Mouse (Mus musculus): ENCODE measurements around the gene Usp16. TPM values are rescaled to one million over a fixed set of nuclear protein-coding genes. Genes with fewer than 3 reads are reported as not detected.

The Usp16 gene
- total and polyA plus RNA-seq, 2 experiments: 9.0 to 47.7 TPM

GRCm38 (mm10) chr16:87527553-87528249 lies 73.2 kb downstream of the Usp16 start:
- DNase-seq (ENCODE audit: extremely low read depth, low read depth, low spot score): no peak
- Histone ChIP-seq H3K9ac (ENCODE audit: low read depth, low read length) (no peak overlapping the region), H3K79me2 (ENCODE audit: control insufficient read depth, insufficient read depth, low read length) (no peaks in the 10 kb centered on the region), H3K4me1 (ENCODE audit: control insufficient read depth, insufficient read depth, low read length) (peaks cover 8% of the 10 kb centered on the region), H3K36me3 (ENCODE audit: control insufficient read depth, insufficient read depth, low read length) (no peaks in the 10 kb centered on the region), H3K27ac (replicated peaks; ENCODE audit: insufficient read depth, low read depth, low read length) (no peak overlapping the region), H3K27me3 (ENCODE audit: control insufficient read depth, insufficient read depth, low read length) (no peaks in the 10 kb centered on the region), H3K4me3 (ENCODE audit: insufficient read depth, low read depth, low read length) (no peak overlapping the region)
- WGBS: 82% methylated on average over 8 of the region's 8 CpGs
- no peak for TF ChIP-seq POLR2A (IDR thresholded peaks at IDR 0.05; ENCODE audit: extremely low read depth, insufficient read depth, low read length)
- no peak for TF ChIP-seq CTCF (IDR thresholded peaks at IDR 0.05; ENCODE audit: low read depth, low read length)

GRCm38 (mm10) chr16:87528755-87529154 lies 74.3 kb downstream of the Usp16 start:
- 80% methylated on average over 10 of the region's 10 CpGs for WGBS
- H3K27ac ChIP-seq (replicated peaks; ENCODE audit: insufficient read depth, low read depth, low read length): no peak overlapping the region
- TF ChIP-seq POLR2A (IDR thresholded peaks at IDR 0.05; ENCODE audit: extremely low read depth, insufficient read depth, low read length) (no peak), CTCF (IDR thresholded peaks at IDR 0.05; ENCODE audit: low read depth, low read length) (no peak)
- H3K36me3 ChIP-seq (ENCODE audit: control insufficient read depth, insufficient read depth, low read length): no peaks in the 10 kb centered on the region
- no peaks in the 10 kb centered on the region for H3K27me3 ChIP-seq (ENCODE audit: control insufficient read depth, insufficient read depth, low read length)
- H3K79me2 ChIP-seq (ENCODE audit: control insufficient read depth, insufficient read depth, low read length): no peaks in the 10 kb centered on the region
- no peak for DNase-seq (ENCODE audit: extremely low read depth, low read depth, low spot score)
- peaks cover 8% of the 10 kb centered on the region for H3K4me1 ChIP-seq (ENCODE audit: control insufficient read depth, insufficient read depth, low read length)
- no peak overlapping the region for H3K9ac ChIP-seq (ENCODE audit: low read depth, low read length)
- H3K4me3 ChIP-seq (ENCODE audit: insufficient read depth, low read depth, low read length): no peak overlapping the region

Other genes with a start within 250 kb of the Usp16 start
- gene N6amt1, start 100.5 kb upstream of the Usp16 start, total RNA-seq (2014; rRNA removed): 7.9 and 9.1 TPM in 2 replicates
- 4.0 and 4.9 TPM in 2 replicates for gene N6amt1, start 100.5 kb upstream of the Usp16 start, polyA plus RNA-seq (2012; rRNA removed)
- gene Ltn1, start 22.1 kb upstream of the Usp16 start, total RNA-seq (2014; rRNA removed): 18.9 TPM in 2 replicates
- gene Ltn1, start 22.1 kb upstream of the Usp16 start, polyA plus RNA-seq (2012; rRNA removed): 2.9 and 3.0 TPM in 2 replicates
- 7.7 and 9.5 TPM in 2 replicates for gene Rwdd2b, start 14.1 kb upstream of the Usp16 start, total RNA-seq (2014; rRNA removed)
- gene Rwdd2b, start 14.1 kb upstream of the Usp16 start, polyA plus RNA-seq (2012; rRNA removed): 5.0 and 5.1 TPM in 2 replicates
- gene Cct8, start 41.2 kb downstream of the Usp16 start, total RNA-seq (2014; rRNA removed): 106 and 121 TPM in 2 replicates
- 22.5 and 24.9 TPM in 2 replicates for gene Cct8, start 41.2 kb downstream of the Usp16 start, polyA plus RNA-seq (2012; rRNA removed)
- 0.07 TPM in 1 of 2 replicates, not detected in the other for gene Map3k7cl, start 98.6 kb downstream of the Usp16 start, total RNA-seq (2014; rRNA removed)
- not detected in 2 replicates for gene Map3k7cl, start 98.6 kb downstream of the Usp16 start, polyA plus RNA-seq (2012; rRNA removed)
- 28.9 and 34.8 TPM in 2 replicates for gene Bach1, start 244.2 kb downstream of the Usp16 start, total RNA-seq (2014; rRNA removed)
- 6.3 and 8.2 TPM in 2 replicates for gene Bach1, start 244.2 kb downstream of the Usp16 start, polyA plus RNA-seq (2012; rRNA removed)

All from liver, adult 2 months (tissue).